Mouse (Mus musculus) cerebral cortex, adult 2 months (tissue): Measurements from ENCODE around the gene Slc50a1.

Experiments
- WGBS: fragments of 180-500 bp; shearing (Covaris S2); methylation state at CpG from one replicate; pipeline ENCODE4 v1.1.7; 2018; 5-methylcytosine and 5-hydroxymethylcytosine counted together

The Slc50a1 gene

DNA sequence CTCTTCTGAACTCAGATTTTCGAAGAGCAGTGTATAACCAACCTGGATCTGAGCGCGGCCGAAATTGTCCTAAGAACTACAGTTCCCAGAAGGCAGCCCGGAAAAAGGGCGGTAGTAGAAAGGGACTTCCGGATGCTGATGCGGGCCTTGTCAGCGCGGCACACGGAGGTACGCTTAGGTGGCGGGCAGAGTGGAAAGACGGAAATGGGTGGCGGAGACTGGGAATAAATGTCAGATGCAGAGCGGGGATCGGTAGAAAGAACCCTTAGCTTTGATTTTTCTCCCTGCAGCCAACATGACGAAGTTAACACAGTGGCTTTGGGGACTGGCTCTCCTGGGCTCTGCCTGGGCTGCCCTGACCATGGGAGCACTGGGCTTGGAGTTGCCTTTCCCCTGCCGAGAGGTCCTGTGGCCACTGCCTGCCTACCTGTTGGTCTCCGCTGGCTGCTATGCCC, 3.9 kb downstream of the Slc50a1 start:
- under 1% methylated on average over 20 of the region's 20 CpGs for WGBS

DNA sequence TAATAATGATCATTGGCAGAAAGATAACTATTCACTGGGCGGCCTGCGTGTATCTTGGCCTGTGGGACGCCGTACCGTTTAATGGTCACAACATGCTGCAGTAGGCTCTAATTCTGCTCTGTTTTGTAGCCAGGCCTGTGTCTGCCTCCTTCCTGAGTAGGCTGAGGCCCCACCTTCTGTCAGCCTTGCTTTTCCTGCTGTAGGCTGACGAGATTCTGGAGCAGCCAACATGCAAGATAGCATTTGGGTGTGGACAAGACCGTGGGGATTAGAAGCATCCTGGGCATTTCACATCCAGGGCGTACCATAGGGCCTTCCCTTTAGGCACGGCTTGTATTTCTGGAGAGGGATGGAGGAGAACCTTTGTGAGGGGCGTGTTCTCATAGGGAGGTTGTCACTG, 8.0 kb downstream of the Slc50a1 start:
- 66% methylated on average over 10 of the region's 10 CpGs for WGBS

DNA sequence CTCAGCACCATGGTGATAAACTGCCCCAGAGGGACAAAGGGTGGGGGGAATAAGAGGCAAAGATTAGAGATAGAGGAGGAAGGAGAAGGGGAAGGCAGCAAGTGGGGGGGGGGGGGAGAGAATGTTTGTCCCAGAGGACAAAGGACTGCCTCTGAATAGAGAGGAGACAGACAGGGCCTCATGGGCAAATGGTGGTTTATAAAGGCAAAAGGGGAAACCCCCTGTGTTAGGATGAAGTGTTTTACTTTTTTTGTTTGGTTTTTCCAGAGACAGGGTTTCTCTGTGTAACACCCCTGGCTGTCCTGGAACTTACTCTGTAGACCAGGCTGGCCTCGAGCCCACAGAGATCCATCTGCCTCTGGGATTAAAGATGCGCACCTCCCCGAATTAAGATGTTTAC, 10.2 kb downstream of the Slc50a1 start:
- 79% methylated on average over 3 of the region's 3 CpGs for WGBS

DNA sequence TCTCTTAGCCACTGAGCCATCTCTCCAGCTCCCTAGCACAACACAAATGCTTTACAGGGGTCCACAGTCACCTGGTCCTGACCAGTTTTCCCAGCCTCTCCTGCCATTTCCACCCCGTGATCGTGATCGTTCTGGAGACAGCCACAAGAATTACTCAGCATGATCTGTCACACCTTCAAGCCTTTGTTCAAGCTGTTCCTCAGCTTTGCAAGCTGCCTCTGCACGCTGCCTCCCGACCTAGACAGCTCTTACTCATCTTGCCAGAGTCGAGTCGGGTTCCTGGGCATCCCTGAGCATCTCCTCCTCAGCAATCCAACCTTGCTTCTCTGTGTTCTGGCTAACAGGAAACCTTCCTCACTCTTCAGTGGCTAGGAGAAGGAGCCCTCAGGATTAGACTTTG, 11.3 kb downstream of the Slc50a1 start, which contains the start of gene Dpm3:
Gene Dpm3 (plus strand): TSS at position 283 of the 400 bp plus-strand sequence.
- 38% methylated on average over 7 of the region's 7 CpGs for WGBS

DNA sequence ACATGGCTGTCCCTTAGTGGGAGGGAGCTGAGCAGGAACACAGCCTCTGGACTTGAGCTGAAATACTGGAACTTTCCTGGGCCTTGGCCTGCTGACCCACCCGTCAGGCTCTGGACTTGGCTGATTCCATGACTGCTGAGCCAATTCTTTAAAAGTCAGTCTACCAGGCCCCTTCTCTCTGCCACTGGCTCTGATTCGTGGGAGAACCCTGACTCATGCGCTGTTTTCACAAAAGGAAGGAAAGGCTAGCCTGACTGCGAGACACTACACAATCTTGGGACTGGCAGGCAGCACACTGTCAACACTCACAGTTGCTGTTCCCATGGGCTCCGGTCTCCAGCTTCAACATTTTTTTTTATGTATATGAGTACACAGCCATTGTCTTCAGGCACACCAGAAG, 14.2 kb downstream of the Slc50a1 start:
- 60% methylated on average over 5 of the region's 5 CpGs for WGBS

DNA sequence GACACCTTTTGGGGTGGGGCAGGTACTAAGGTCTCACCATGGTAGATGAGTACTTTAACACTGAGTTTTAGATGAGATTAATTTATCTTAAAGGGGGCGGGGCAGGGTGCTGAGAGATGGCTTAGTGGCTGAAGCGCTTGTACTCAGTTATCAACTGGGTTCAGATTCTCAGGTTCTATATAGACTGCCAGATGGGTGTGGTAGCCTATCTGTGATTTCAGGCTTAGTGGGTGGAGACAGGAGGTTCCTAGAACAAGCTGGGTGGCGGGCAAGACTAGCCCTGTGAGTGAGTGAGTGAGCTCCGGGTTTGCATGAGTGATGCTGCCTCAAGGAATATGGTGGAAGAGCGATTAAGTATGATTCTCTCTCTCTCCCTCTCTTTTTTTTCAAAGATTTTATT, 15.4 kb downstream of the Slc50a1 start:
- 92% methylated on average over 5 of the region's 5 CpGs for WGBS

DNA sequence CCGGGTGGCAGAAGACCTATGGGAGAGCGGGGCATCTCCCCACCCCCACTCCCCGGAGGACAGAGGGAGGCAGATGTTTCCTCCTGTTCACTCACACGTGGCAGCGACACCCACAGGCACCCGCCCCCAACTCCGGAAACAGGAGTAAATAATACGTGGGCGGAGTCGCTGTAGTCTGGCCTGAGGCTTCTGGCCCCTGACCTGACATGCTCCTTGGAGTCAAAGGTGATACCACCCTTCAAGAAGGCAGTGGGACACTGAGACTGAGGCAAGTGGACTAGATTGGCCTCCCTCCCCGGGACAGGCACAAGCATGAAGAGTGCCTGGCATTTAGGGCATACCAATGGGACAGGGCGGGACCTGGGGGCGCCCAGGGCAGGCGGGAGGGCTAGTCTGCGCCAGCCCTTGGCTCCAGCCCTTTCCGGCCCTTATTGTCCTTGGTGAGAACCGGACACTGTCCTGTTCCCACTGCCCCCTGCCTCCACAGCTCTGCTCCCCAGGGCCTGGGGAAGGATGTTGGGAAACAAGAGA, 18.9 kb downstream of the Slc50a1 start:
- 11% methylated on average over 17 of the region's 17 CpGs for WGBS

DNA sequence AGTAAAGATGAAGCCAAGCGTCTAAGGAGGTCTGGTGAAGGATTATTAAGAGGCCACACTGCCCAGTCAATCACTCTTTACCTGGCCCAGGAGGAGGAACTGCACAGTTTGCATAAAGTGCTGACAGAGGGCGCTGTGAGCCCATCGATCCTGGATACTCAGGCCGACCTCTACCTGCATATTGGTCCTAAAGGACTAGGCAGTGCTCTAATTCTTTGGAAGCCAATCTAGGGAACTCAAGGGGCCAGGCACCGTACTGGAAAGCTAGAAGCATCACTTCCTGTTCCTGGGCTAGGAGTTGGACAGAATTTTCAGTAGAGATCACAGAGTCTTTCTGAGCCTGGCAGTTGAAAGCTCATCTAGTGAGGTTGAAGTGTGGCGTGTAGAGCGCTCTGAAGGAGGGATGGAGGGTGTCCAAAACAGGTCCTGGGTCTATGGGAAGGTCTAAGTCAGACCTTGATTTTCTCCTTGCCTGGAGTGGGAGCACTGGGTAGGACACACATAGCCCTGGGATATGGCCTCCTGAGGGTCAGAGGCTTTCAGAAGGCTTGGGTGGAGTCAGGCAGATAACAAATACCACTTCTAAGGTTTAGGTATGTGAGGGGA, 19.8 kb downstream of the Slc50a1 start:
- 21% methylated on average over 7 of the region's 7 CpGs for WGBS

DNA sequence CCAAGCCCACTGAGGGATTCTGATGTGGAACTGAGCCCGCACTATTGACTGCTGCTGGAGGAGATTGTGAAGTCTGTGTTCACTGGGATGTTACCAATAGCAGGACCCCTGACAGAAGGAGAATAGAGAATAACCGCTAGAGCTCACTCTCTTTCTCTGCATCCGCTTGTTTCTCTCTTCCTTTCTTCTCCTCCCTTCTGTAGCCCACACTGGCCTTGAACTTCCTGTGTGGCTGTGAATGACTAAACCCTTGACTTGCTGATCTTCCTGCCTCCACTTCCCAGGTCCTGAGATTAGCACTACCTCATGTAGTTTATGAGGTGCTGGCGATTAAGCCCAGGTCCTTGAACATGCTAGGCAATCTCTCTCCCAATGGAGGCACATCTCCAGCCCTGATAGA, 22.9 kb downstream of the Slc50a1 start:
- WGBS = 91% methylated on average over 4 of the region's 4 CpGs

DNA sequence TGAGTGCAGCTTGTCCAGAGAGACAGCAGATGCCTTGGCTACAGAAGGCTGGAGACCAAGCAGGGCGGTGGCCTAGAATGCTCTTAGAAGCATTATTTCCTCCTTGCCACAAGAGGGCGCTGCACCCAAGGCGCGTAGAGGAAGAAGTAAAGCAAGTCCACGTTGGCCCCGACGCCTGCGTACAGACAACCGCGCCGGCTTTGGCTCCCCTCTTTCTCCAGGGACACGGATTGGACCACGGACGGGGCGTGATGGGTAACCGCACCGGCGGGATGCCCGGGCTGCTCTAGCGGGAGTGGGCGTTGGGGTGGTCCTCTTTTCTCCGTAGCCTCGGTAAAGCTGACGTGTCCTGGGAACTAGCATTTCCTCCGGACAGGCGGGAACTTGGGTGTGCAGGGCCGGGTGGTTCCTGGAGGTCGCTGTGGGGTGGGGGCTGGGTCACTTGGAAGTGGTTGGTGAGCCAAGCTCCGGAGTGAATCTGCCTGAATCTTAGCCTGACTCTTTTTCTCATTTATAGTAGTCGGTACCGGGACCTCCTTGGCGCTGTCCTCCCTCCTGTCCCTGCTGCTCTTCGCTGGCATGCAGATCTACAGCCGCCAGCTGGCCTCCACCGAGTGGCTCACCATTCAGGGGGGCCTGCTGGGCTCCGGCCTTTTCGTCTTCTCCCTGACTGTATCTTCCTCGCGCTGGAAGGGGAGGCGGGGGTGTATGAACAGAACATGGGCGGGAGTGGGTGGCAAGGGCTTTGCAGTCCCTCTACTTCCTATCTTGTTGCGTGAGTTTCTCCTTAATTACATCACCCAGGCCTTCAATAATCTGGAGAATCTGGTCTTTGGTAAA, 23.9 kb downstream of the Slc50a1 start, which contains the start of gene Trim46:
Gene Trim46 (minus strand): TSS at position 49 of the 840 bp plus-strand sequence.
- under 1% methylated on average over 42 of the region's 42 CpGs for WGBS

DNA sequence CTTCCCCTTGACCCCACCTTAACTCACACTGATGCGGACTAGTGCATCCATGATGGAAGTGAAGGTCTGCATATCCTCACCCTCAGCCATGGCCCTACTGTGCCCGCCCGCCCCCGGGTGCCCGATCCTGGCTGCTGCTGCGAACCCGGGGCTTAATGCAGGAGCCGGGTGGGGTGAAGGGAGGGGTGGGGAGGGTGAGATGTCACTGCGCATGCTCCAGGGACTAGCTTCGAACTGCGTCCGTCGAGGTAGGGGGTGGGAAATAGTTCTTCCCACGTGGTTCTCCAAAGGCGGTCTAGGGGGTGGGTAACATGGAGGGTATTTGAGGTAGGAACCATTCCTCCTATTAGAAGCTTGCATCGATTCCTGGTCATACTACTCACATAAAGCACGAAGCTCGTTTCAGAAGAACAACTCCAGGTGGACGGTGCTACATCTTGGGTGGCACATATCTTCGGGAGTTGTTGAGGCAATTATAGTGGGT, 24.6 kb downstream of the Slc50a1 start, which contains the start of gene Krtcap2:
Gene Krtcap2 (plus strand): TSS at position 279 of the 484 bp plus-strand sequence.
- WGBS = 3% methylated on average over 20 of the region's 20 CpGs

DNA sequence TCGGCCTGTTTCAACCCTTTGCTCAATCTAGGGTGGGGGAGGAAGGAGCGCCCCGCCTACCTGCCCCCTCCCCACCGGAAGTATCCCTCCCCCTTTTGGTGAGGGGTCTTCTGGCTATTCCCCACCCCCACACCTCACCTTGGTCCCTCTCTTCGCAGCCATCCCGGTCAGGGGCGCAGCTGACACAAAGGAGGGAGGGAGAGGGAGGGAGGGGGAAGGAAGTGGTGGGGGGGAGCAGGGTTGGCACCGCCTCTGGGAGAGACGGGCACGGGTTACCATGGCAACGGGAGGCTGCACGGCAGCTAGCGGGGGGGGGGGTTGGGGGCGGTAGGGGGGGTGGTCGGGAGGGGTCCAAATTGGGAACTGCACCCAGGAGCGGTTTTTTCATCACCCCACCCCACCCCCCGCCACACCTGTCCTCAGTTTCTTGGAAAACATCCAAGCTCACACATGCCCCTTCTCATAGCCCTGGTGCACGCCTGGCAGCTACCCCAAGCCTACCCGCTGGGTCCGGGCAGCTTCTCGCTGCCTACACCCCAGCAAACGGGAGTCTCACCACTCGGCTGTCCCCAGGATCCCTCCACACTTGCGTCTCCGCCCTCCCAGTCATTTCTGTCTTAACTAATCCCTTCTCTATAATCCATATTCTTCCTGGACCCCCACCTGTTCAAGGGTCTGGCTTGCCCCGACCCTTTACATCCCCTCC, 25.2 kb downstream of the Slc50a1 start:
- WGBS = under 1% methylated on average over 24 of the region's 26 CpGs

DNA sequence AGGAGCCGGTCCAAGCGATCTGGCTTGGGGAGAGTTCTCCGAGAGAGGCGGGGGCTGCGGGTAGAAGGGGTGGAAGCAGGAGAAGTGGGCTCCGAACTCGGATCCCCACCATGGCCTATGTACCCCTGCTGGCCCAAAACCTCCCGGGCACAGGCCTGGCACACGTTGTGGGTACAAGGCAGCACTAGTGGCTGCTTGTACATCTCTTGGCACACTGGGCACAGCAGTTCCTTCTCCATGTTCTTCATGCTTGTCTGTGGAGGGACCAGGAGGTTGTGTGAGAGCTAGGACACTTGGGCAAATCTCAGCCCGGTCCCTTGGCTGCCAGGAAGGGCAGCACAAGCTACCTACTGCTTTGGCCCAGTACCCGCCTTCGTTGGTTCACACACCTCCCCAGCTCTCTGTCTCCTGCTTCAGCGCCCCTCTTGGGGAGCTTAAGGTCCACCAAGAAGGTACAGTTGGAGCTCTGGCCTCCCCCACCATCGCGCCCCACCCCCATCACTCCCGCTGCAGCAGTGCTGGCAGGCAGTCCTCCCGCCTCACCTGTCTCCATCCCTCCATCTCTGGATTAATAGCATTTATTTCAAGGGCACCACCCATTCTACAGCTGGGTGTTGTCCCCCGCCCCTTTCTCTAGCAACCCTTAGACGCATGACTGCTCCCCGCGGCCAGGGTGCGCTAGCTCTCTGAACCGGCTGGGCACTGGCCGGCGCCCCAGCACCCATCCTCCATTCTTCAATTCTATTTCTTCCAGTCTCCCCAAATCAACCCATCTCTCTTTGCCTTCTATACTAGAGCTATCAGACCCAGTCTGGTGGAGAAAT, 26.0 kb downstream of the Slc50a1 start:
- 14% methylated on average over 25 of the region's 25 CpGs for WGBS

DNA sequence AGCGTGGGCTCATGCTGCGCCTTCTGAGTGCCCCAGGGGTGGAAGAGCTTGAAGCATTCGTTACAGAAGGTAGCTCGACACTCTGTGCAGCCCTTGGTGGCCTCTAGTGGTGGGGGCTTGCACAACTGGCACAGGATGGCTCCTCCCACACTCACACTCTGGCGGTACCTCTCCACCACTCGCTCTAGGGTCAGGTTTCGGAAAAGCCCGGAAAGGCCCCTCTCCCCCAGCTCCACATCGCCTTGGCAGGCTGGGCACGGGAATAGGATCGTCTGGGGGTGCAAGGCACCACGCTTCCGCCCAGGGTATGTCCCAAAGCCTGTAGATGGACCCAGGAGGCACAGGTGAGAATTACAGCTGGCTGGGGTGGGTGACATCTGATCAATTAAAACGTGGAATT, 26.8 kb downstream of the Slc50a1 start:
- 20% methylated on average over 14 of the region's 14 CpGs for WGBS

DNA sequence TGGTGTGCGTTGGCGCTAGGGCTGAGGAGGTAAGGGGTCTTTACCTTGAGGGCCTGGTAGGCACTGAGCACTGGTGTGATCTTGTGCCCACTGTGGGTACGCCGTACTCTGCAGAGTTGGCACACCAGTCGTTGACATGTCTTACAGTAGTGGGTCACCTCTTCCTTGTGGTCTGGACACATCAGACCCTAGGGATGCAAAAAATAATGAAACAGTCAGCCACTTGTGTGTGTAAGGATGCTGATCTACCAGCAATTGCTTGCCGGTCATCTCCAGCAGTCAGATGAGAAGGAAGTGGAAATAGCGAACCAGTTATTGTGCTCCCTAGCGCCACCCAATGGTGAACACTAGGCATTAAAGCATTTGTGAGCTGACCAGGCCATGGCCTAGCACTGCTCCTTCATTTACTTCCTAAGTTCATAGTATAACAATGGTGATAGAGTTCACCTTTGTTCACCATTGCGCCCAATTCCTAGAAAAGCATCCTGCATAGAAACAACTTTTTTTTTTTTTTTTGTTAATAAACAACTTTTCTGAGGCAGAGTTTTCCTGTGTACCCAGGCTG, 28.0 kb downstream of the Slc50a1 start:
- 52% methylated on average over 9 of the region's 9 CpGs for WGBS

DNA sequence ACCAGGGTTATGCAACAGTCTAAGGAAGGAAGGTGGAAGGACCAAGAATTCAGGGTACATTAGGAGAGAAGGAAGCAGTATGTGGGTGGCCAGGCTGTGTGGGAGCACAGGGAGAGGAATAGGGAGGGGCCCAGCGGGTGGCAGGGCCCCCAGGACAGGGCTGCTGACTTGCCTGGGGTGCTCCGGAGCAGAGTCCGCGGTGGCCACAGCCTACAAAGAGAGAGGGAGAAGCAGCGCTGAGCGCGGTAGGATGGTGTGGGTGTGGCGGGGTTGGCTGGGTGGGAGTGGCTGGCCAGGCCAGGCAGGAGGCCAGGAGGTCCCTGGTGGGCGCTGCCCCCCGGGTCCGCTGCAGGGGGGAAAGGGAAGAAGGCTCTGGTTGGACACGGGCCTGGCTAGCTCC, 31.9 kb downstream of the Slc50a1 start:
- 59% methylated on average over 12 of the region's 12 CpGs for WGBS

DNA sequence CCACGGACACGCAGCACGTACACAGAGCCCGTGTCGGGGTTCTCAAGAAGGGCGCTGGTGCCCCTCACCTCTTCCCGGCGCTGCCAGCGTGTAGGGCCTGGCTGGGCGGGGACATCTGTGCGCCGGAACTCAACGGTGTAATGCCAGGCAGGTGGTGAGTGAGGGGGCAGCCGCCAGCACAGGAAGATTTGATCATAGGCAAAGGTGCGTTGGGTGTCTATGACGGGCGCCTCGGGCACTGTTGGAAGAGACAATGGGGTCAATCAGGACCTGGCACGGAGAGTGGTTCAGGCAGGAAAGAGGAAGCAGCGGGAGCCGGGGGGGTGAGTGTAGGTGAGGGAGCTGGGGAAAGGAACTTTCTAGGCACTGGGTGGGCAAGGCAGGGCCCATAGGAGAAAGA, 32.7 kb downstream of the Slc50a1 start:
- WGBS = 82% methylated on average over 21 of the region's 21 CpGs

DNA sequence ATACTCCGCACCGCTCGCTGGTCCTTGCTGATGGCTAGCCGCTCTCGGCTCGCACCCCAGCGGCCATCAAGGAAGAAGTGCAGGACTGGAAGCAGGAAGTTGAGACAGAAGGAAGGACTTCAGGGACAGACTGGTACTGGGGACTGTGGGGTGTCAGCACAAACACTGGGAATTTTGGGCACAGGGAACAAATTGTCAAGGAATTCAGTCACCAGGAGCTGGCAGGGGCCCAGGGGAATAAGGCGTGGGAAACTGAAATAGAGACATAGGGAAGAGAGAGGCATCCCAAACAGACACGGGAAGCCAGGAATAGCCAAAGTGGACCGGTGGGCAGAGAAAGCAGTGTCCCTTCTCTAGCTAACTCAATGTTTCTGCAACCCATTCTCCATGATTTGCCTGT, 33.9 kb downstream of the Slc50a1 start:
- WGBS = 69% methylated on average over 10 of the region's 10 CpGs

DNA sequence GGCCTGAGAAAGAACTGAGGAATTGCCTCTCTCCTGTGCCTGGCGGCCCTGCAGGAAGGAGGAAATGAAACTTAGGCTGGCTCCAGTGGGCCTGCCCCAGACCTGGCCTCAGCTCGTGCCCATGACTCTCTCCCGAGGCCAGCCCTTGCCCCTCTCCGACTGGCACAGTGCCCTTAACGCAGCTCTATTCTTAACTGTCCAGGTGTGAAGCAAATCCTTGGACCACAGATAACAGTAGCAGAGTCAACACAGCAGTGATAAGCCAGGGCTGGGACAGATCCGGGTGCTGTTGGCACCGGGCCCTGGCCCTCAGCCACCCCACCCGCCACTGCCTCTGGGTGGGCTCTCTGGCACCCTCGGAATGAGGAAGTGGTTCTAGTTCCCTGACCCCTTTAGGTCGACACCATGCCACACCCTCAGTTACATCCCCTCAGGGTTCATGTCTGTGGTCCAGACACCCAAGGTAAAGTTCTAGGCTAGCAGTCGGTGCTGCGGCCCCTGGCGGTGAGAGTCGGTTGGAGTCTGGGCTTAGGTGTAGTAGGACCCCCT, 36.7 kb downstream of the Slc50a1 start:
- 56% methylated on average over 14 of the region's 14 CpGs for WGBS

DNA sequence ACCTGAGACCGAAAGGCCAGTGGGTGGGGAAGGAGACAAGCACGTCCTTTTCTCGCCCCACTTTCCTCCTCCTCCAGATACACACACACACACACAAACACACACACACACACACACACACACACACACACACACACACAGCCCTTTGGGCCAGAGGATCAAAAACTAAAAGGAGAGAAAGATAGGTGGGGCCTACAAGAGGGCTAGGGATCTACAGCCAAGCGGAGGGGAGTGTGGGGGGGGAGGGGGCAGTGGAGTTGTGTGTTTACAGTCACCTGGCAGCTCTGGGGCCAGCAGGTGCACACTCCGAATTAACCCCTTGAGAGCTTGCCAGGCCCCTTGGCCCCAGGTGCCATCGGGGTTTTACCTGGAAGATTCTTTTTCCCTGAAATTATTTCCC, 37.8 kb downstream of the Slc50a1 start:
- 70% methylated on average over 6 of the region's 6 CpGs for WGBS
